Mouse (Mus musculus) stomach, postnatal 0 days (tissue): ENCODE results near the gene Klhl26.

Source experiments
- CTCF ChIP-seq: IDR thresholded peaks from 2 replicates; pipeline ENCODE4 v1.5.1; 2016; ENCODE audit warnings: antibody characterized with exemption, low read depth, mild to moderate bottlenecking, moderate library complexity
- EP300 ChIP-seq: optimal IDR thresholded peaks from 2 replicates; pipeline ENCODE3; 2016; ENCODE audit warnings: antibody characterized with exemption

- TF ChIP-seq CTCF: no peak
- TF ChIP-seq EP300: no peak
Measured at GRCm38 (mm10) chr8:70445988-70446387, 30.8 kb downstream of the Klhl26 start.
